Mouse (Mus musculus) forebrain, embryonic 14.5 days (tissue): Measurements from ENCODE around the gene Mybpc3. TPM values are rescaled to one million over a fixed set of nuclear protein-coding genes. Genes with fewer than 3 reads are reported as not detected.
A peak's percentile ranks its signal among the peaks of the same experiment; 100 is the strongest.
"Not testable (repeated sequence)": the region's sequence is repeated elsewhere in the genome, so short reads cannot be mapped to it uniquely, and the experiment has no call there.

Experiments
- ATAC-seq: fragments of 200-750 bp; cut with Nextera tagmentation; 2 replicates; pipeline ENCODE4 v1.8.0; 2017; ENCODE audit warnings: mild to moderate bottlenecking, moderate library complexity
- DNase-seq: peaks from one replicate; pipeline ENCODE4 v3.0.0-alpha.2; 2015; ENCODE audit warnings: low spot score
- H3K27ac ChIP-seq: fragments of 300-500 bp; sonication (generic); 2 replicates; pipeline ENCODE4 v1.5.1; 2014; ENCODE audit warnings: low read depth, mild to moderate bottlenecking, control low read depth, low read length, moderate library complexity
- H3K27me3 ChIP-seq: fragments of 300-500 bp; sonication (generic); replicated peaks from 2 replicates; pipeline ENCODE4 v1.6.1; 2014; ENCODE audit warnings: low read length, control low read depth, mixed read lengths; ENCODE audit not compliant: control insufficient read depth, insufficient read depth
- H3K36me3 ChIP-seq: fragments of 300-500 bp; sonication (generic); 2 replicates; pipeline ENCODE4 v1.6.1; 2014; ENCODE audit warnings: low read length, control low read depth; ENCODE audit not compliant: control insufficient read depth, insufficient read depth
- H3K4me1 ChIP-seq: fragments of 300-500 bp; sonication (generic); 2 replicates; pipeline ENCODE4 v1.6.1; 2014; ENCODE audit warnings: antibody characterized with exemption, low read length, control low read depth; ENCODE audit not compliant: control insufficient read depth, insufficient read depth
- H3K4me2 ChIP-seq: fragments of 300-500 bp; sonication (generic); 2 replicates; pipeline ENCODE4 v1.6.1; 2014; ENCODE audit warnings: mild to moderate bottlenecking, control low read depth, low read length
- H3K4me3 ChIP-seq: fragments of 300-500 bp; sonication (generic); 2 replicates; pipeline ENCODE4 v1.5.1; 2014; ENCODE audit warnings: low read depth, low read length, control low read depth
- H3K9ac ChIP-seq: fragments of 300-500 bp; sonication (generic); 2 replicates; pipeline ENCODE4 v1.6.1; 2014; ENCODE audit warnings: mild to moderate bottlenecking, low read length, control low read depth, moderate library complexity
- H3K9me3 ChIP-seq: fragments of 300-500 bp; sonication (generic); replicated peaks from 2 replicates; pipeline ENCODE4 v1.6.1; 2016; ENCODE audit warnings: low read length, control low read depth, mixed read lengths; ENCODE audit not compliant: control insufficient read depth
- WGBS: fragments of 180-500 bp; shearing (Covaris S2); extraction: QIAGEN DNeasy Blood & Tissue Kit; methylation state at CpG from one replicate; pipeline ENCODE4 v1.1.7; 2014; 5-methylcytosine and 5-hydroxymethylcytosine counted together
- polyA plus RNA-seq: library from polyadenylated mRNA; unstranded; fragments of >200 nt; fragmentation: Nextera tagmentation; extraction: Ambion mirVana; gene quantifications from 2 replicates; pipeline ENCODE4 v1.2.1, GENCODE M21; 2014

Gene Mybpc3
- polyA plus RNA-seq, 1 experiment from 2014 or later = not detected

DNA sequence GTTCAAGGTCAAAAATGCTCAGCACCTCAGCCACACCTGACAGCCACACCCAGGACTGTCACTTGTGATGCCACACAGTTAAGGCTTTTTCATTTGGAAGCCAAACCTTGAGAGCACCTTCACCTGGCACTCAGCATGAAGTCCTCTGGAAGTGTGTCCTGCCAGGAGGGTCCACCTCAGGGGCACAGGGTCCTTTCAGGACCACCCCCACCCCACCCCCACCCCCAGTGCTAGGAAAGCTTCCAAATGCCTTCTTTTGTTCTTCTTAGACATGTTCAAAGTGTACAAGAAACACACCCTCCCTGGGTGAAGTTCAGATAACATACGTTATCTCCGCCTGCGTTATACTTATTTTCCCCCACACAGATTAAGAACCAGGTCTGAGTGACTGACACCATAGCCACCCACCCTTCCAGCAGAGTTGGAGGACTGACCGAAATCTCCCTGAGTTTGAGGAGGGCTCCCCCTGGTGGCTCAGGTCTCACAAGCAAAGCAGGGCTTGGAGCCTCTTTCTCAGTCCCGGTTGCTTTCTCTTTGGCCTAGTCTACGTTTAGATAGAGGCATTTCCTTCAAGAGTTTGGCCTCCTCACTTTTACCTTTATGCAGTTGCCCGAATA is 16.7 kb upstream of the Mybpc3 start:
- Histone ChIP-seq H3K9ac (no peak overlapping the region), H3K4me1 (no peaks in the 10 kb centered on the region), H3K27me3 (no peaks in the 10 kb centered on the region), H3K36me3 (no peaks in the 10 kb centered on the region), H3K27ac (no peak overlapping the region), H3K4me2 (no peak overlapping the region), H3K4me3 (no peak overlapping the region), H3K9me3 (no peaks in the 10 kb centered on the region)
- peak; percentile 91 for ATAC-seq
- peak; percentile 93 for DNase-seq
- 7% methylated on average over 7 of the region's 7 CpGs for WGBS

- no peak overlapping the region for H3K4me2 ChIP-seq
- H3K36me3 ChIP-seq = no peaks in the 10 kb centered on the region
- H3K4me3 ChIP-seq = no peak overlapping the region
- no peaks in the 10 kb centered on the region for H3K4me1 ChIP-seq
- no peak overlapping the region for H3K9ac ChIP-seq
- H3K9me3 ChIP-seq = no peaks in the 10 kb centered on the region
- H3K27me3 ChIP-seq = no peaks in the 10 kb centered on the region
- no peak for DNase-seq
- no peak overlapping the region for H3K27ac ChIP-seq
- no peak for ATAC-seq
- WGBS = 91% methylated on average over 3 of the region's 3 CpGs
Measured at GRCm38 (mm10) chr2:91108156-91108555, 9.8 kb upstream of the Mybpc3 start.

GRCm38 (mm10) chr2:91109241-91109640 is 8.7 kb upstream of the Mybpc3 start:
- Histone ChIP-seq H3K27me3 (no peaks in the 10 kb centered on the region), H3K4me3 (no peak overlapping the region), H3K4me1 (no peaks in the 10 kb centered on the region), H3K27ac (no peak overlapping the region), H3K36me3 (no peaks in the 10 kb centered on the region), H3K9ac (no peak overlapping the region), H3K9me3 (no peaks in the 10 kb centered on the region), H3K4me2 (no peak overlapping the region)
- ATAC-seq (no peak), DNase-seq (no peak)
- 95% methylated on average over 5 of the region's 5 CpGs for WGBS

- no peak overlapping the region for H3K27ac ChIP-seq
- no peaks in the 10 kb centered on the region for H3K9me3 ChIP-seq
- ATAC-seq = no peak
- no peak overlapping the region for H3K4me3 ChIP-seq
- H3K4me1 ChIP-seq = no peaks in the 10 kb centered on the region
- 90% methylated on average over 5 of the region's 5 CpGs for WGBS
- no peaks in the 10 kb centered on the region for H3K27me3 ChIP-seq
- no peak overlapping the region for H3K4me2 ChIP-seq
- no peak for DNase-seq
- no peaks in the 10 kb centered on the region for H3K36me3 ChIP-seq
- H3K9ac ChIP-seq = no peak overlapping the region
Measured at GRCm38 (mm10) chr2:91109807-91110385, 8.0 kb upstream of the Mybpc3 start.

GRCm38 (mm10) chr2:91110429-91110828 is 7.5 kb upstream of the Mybpc3 start:
- no peak for ATAC-seq
- H3K4me2 ChIP-seq = no peak overlapping the region
- no peak for DNase-seq
- WGBS = 75% methylated on average over 6 of the region's 6 CpGs
- H3K27me3 ChIP-seq = no peaks in the 10 kb centered on the region
- no peaks in the 10 kb centered on the region for H3K36me3 ChIP-seq
- no peaks in the 10 kb centered on the region for H3K9me3 ChIP-seq
- no peak overlapping the region for H3K9ac ChIP-seq
- H3K27ac ChIP-seq = no peak overlapping the region
- peaks cover 4% of the 10 kb centered on the region; the same call in 1 of the 2 replicates for H3K4me1 ChIP-seq
- H3K4me3 ChIP-seq = no peak overlapping the region

- not testable (repeated sequence) for H3K9ac ChIP-seq, H3K27me3 ChIP-seq, H3K4me3 ChIP-seq, DNase-seq, H3K9me3 ChIP-seq, H3K27ac ChIP-seq, H3K36me3 ChIP-seq, ATAC-seq, H3K4me2 ChIP-seq, H3K4me1 ChIP-seq
- WGBS = 89% methylated on average over 3 of the region's 3 CpGs
Measured at GRCm38 (mm10) chr2:91111832-91112231, 6.1 kb upstream of the Mybpc3 start.

DNA sequence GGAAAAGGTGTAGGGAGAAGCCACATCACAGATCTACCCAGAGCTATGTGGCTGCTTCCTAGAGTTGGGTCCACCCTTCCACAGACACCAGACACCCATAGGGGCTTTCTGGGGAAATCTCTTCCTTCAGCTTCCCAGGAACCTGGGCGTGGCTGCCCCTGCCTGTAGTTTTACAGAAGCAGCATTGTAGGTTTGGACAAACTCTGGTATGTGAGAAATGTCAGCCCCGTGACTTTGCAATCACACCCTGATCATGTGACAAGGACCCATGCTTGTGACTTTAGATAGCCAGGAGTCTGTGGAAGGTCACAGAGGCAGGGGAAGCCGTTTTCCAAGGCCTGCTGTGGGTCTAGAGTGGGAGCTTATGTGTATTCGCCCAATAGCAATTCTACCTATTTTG is 5.5 kb upstream of the Mybpc3 start:
- H3K4me1 ChIP-seq = peaks cover 4% of the 10 kb centered on the region; the same call in 1 of the 2 replicates
- DNase-seq (no peak), ATAC-seq (no peak)
- H3K27ac ChIP-seq = no peak overlapping the region
- no peak overlapping the region for H3K9ac ChIP-seq
- H3K4me3 ChIP-seq = no peak overlapping the region
- 59% methylated on average over 4 of the region's 4 CpGs for WGBS
- H3K4me2 ChIP-seq = no peak overlapping the region
- H3K9me3 ChIP-seq = no peaks in the 10 kb centered on the region
- no peaks in the 10 kb centered on the region for H3K36me3 ChIP-seq
- no peaks in the 10 kb centered on the region for H3K27me3 ChIP-seq

DNA sequence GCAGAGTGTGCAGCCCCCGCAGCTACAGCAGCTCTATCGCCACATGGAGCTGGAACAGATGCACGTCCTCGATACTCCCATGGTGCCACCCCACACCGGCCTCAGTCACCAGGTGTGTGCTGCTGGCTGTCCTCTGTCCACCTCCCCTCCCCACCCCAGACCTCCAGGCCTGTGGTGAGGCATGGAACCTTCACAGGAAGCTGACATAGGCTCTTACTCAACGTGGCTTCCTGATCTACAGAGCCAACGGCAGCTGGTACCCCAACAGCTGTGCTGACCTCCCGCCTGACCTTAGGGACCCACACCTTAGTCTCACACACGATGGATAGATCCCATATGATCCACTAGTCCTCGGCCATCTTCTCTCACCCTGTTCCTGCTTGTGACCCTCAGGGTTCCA is 4.6 kb upstream of the Mybpc3 start:
- DNase-seq (no peak), ATAC-seq (no peak)

GRCm38 (mm10) chr2:91113852-91114251 is 4.1 kb upstream of the Mybpc3 start:
- Histone ChIP-seq H3K9ac (no peak overlapping the region), H3K36me3 (no peaks in the 10 kb centered on the region), H3K4me2 (no peak overlapping the region), H3K27me3 (no peaks in the 10 kb centered on the region), H3K4me1 (peaks cover 4% of the 10 kb centered on the region; the same call in 1 of the 2 replicates), H3K4me3 (no peak overlapping the region), H3K27ac (no peak overlapping the region), H3K9me3 (no peaks in the 10 kb centered on the region)
- no peak for DNase-seq
- ATAC-seq = no peak
- 74% methylated on average over 6 of the region's 6 CpGs for WGBS

More for the DNA sequence above, 4.6 kb upstream of the Mybpc3 start:
- Histone ChIP-seq H3K9ac (no peak overlapping the region), H3K27ac (no peak overlapping the region), H3K4me1 (peaks cover 4% of the 10 kb centered on the region; the same call in 1 of the 2 replicates), H3K4me3 (no peak overlapping the region), H3K4me2 (no peak overlapping the region), H3K27me3 (no peaks in the 10 kb centered on the region), H3K36me3 (no peaks in the 10 kb centered on the region), H3K9me3 (no peaks in the 10 kb centered on the region)
- 81% methylated on average over 10 of the region's 10 CpGs for WGBS
